Mouse (Mus musculus) adrenal gland, postnatal 4 days (tissue): Measurements from ENCODE around the gene Per1. TPM values are rescaled to one million over a fixed set of nuclear protein-coding genes. Genes with fewer than 3 reads are reported as not detected.
A peak's percentile ranks its signal among the peaks of the same experiment; 100 is the strongest.

Experiments
- DNase-seq, 2 experiments: peaks; one replicate each; pipeline ENCODE4 v3.0.0; 2021 to 2022; ENCODE audit warnings: low spot score in 2 of 2, mixed read lengths in 2 of 2
- total RNA-seq, 2 experiments: library from RNA; stranded (reverse); gene quantifications; 2 replicates each; pipeline ENCODE4 v1.2.3; 2021

The Per1 gene
- total RNA-seq, 2 experiments from 2014 or later = 99.4 to 130 TPM

GRCm38 (mm10) chr11:69125919-69126705 is 31.1 kb downstream of the Per1 start:
- DNase-seq = no peak

GRCm38 (mm10) chr11:69126706-69127095 is 31.7 kb downstream of the Per1 start:
- DNase-seq = no peak

- DNase-seq = no peak
These were observed 33.6 kb downstream of the Per1 start for GRCm38 (mm10) chr11:69128426-69129122.

- no peak for DNase-seq
These were observed 38.5 kb downstream of the Per1 start for GRCm38 (mm10) chr11:69133566-69133922.

GRCm38 (mm10) chr11:69133923-69134621 is 39.1 kb downstream of the Per1 start:
- peak in 1 of 2 experiments; percentile 39 for DNase-seq

- DNase-seq = no peak
These were observed 39.6 kb downstream of the Per1 start for GRCm38 (mm10) chr11:69134622-69134968.

- DNase-seq = no peak
These were observed 40.3 kb downstream of the Per1 start for GRCm38 (mm10) chr11:69135361-69135760.

- DNase-seq = no peak
These were observed 52.5 kb downstream of the Per1 start for GRCm38 (mm10) chr11:69147546-69147945.

GRCm38 (mm10) chr11:69148451-69148960 is 53.5 kb downstream of the Per1 start:
- DNase-seq = no peak

GRCm38 (mm10) chr11:69149728-69150127 is 54.7 kb downstream of the Per1 start:
- DNase-seq = no peak

- peak in 1 of 2 experiments; percentile 38 for DNase-seq
These were observed 55.4 kb downstream of the Per1 start for GRCm38 (mm10) chr11:69150444-69150843.

GRCm38 (mm10) chr11:69151004-69151403 is 56.0 kb downstream of the Per1 start:
- no peak for DNase-seq

- DNase-seq = no peak
These were observed 58.8 kb downstream of the Per1 start for GRCm38 (mm10) chr11:69153831-69154230.

GRCm38 (mm10) chr11:69155351-69155750 is 60.3 kb downstream of the Per1 start:
- no peak for DNase-seq

- no peak for DNase-seq
These were observed 61.8 kb downstream of the Per1 start, which contains the start of gene Alox12b for GRCm38 (mm10) chr11:69156800-69157199. Gene Alox12b, plus strand, starts transcription at chr11:69156989.

Other genes with a start within 250 kb of the Per1 start
- 10 to 100 TPM; 59.1 to 61.4 TPM for gene Ndel1, start 223.4 kb upstream of the Per1 start, total RNA-seq
- under 1 TPM; 0.17 to 0.20 TPM for gene Rnf222, start 206.7 kb upstream of the Per1 start, total RNA-seq
- gene Rpl26, start 193.6 kb upstream of the Per1 start, total RNA-seq = 1,000 to 10,000 TPM; 1,502 to 1,552 TPM
- 1 to 10 TPM; 1.5 TPM for gene Odf4, start 168.1 kb upstream of the Per1 start, total RNA-seq
- 10 to 100 TPM; 28.6 to 29.5 TPM for gene Arhgef15, start 137.7 kb upstream of the Per1 start, total RNA-seq
- gene Slc25a35, start 127.1 kb upstream of the Per1 start, total RNA-seq = 1 to 10 TPM; 5.8 to 5.9 TPM
- gene Rangrf, start 120.0 kb upstream of the Per1 start, total RNA-seq = 10 to 100 TPM; 19.4 to 20.1 TPM
- 10 to 100 TPM; 37.5 to 42.3 TPM for gene Pfas, start 86.8 kb upstream of the Per1 start, total RNA-seq
- gene Ctc1, start 79.3 kb upstream of the Per1 start, total RNA-seq = 10 to 100 TPM; 50.2 to 51.3 TPM
- 10 to 100 TPM; 41.5 to 41.7 TPM for gene Aurkb, start 49.6 kb upstream of the Per1 start, total RNA-seq
- gene Borcs6, start 35.5 kb upstream of the Per1 start, total RNA-seq = 10 to 100 TPM; 24.3 to 26.0 TPM
- 10 to 100 TPM; 20.6 TPM for gene Tmem107, start 24.4 kb upstream of the Per1 start, total RNA-seq
- gene Vamp2, start 6.7 kb upstream of the Per1 start, total RNA-seq = 100 to 1,000 TPM; 208 to 226 TPM
- gene Hes7, start 25.2 kb downstream of the Per1 start, total RNA-seq = under 1 TPM; 0.51 to 0.59 TPM
- 1 to 10 TPM; 1.3 to 1.4 TPM for gene 9130213A22Rik, start 27.4 kb downstream of the Per1 start, total RNA-seq
- under 1 TPM; 0.67 to 0.73 TPM for gene Aloxe3, start 30.7 kb downstream of the Per1 start, total RNA-seq
- gene Alox12b, start 61.8 kb downstream of the Per1 start, total RNA-seq = not detected
- under 1 TPM in 1 of 2 experiments, not detected in 1; 0.08 TPM for gene Alox8, start 102.6 kb downstream of the Per1 start, total RNA-seq
- gene Gucy2e, start 141.8 kb downstream of the Per1 start, total RNA-seq = not detected
- 10 to 100 TPM; 17.4 to 17.8 TPM for gene Cntrob, start 228.6 kb downstream of the Per1 start, total RNA-seq
- 10 to 100 TPM; 80.3 to 82.5 TPM for gene Trappc1, start 228.8 kb downstream of the Per1 start, total RNA-seq
- gene Kcnab3, start 231.0 kb downstream of the Per1 start, total RNA-seq = 10 to 100 TPM in 1 of 2 experiments, 1 to 10 TPM in 1; 9.7 to 10.4 TPM
- 10 to 100 TPM in 1 of 2 experiments, 1 to 10 TPM in 1; 9.4 to 10.6 TPM for gene Rnf227, start 245.2 kb downstream of the Per1 start, total RNA-seq